Mouse (Mus musculus) hindlimb bud, embryonic 11.5 days (tissue): Measurements from ENCODE around the gene Gm4924.
A peak's percentile ranks its signal among the peaks of the same experiment; 100 is the strongest.

ENCODE experiments used
- DNase-seq: peaks from one replicate; pipeline ENCODE4 v3.0.0-alpha.2; 2012; ENCODE audit warnings: low read depth, low spot score; ENCODE audit errors: extremely low spot score

Gene Gm4924

GRCm38 (mm10) chr10:82354083-82355010 lies at the start of gene Gm4924:
Gene Gm4924, plus strand, starts transcription at chr10:82354255.
- DNase-seq = peak; percentile 81

GRCm38 (mm10) chr10:82316482-82316881 lies 37.6 kb upstream of the Gm4924 start, which contains the start of gene 4932415D10Rik:
Gene 4932415D10Rik, minus strand, starts transcription at chr10:82316582.
- no peak for DNase-seq

- DNase-seq = no peak
Measured at GRCm38 (mm10) chr10:82320134-82320533, 33.9 kb upstream of the Gm4924 start.

GRCm38 (mm10) chr10:82329826-82330225 lies 24.2 kb upstream of the Gm4924 start:
- no peak for DNase-seq

- no peak for DNase-seq
Measured at GRCm38 (mm10) chr10:82355401-82355800, 1.3 kb downstream of the Gm4924 start.

GRCm38 (mm10) chr10:82361911-82362310 lies 7.9 kb downstream of the Gm4924 start:
- no peak for DNase-seq

GRCm38 (mm10) chr10:82382992-82383391 lies 28.9 kb downstream of the Gm4924 start:
- DNase-seq = no peak

GRCm38 (mm10) chr10:82409511-82409910 lies 55.5 kb downstream of the Gm4924 start:
- DNase-seq = no peak

- no peak for DNase-seq
Measured at GRCm38 (mm10) chr10:82423631-82424030, 69.6 kb downstream of the Gm4924 start.
